In the genomic region with DNA sequence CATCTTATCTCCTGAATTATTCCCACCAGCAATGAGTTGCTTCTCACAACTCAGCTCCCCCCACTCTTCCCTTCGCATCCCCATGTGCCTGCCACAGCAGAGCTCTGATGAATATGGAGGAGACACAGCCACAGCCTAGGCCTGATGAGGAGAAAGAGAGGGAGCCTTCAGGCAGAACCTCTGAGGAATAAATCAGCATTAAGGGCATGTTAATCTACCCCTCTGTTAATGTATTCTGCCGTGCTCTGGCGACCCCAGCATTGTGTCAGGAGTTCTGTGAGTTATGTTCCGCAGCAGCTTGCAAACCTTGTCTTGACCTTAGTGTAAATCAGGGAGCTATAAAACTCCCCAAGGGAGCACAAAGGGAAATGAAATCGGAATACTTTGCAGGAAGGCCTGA, we compare ENCODE assay signal across 12 mouse cellular contexts.
A peak's percentile ranks its signal among the peaks of the same experiment; 100 is the strongest.
DNase-seq lines count a peak whose midpoint lies in the region; ATAC-seq lines count a peak whose summit lies in the region.
"Had no signal": no experiment of that assay in that cellular context is flagged by ENCODE, and none has a peak within 500 bp of the region (broad histone marks: within the 10 kb centered on the region; RNA-seq: fewer than 3 reads in every experiment).

No protein-coding gene starts in this region.

- 0 out of 2 replicates have a peak, but pooled peaks have one; percentile 27 for ATAC-seq in forebrain, embryonic 11.5 days (replicated peaks; ENCODE audit: low FRiP score)
- peak; percentile 55; the same call in 1 of the 2 replicates for ATAC-seq in forebrain, embryonic 15.5 days (replicated peaks)
- ATAC-seq in kidney, embryonic 16.5 days (ENCODE audit: low FRiP score, low TSS enrichment), result peak; percentile 90
- ATAC-seq in midbrain, embryonic 16.5 days, result peak; percentile 86
- no peak for ATAC-seq in heart, embryonic 12.5 days (ENCODE audit: insufficient number of reproducible peaks, low FRiP score)

- H3K4me3 ChIP-seq in forebrain, embryonic 11.5 days (ENCODE audit: low read depth, low read length), result no peak overlapping the region
- H3K4me3 ChIP-seq in forebrain, embryonic 10.5 days, result no peak overlapping the region
- H3K4me3 ChIP-seq in forebrain, embryonic 15.5 days, result no peak overlapping the region
- H3K4me3 ChIP-seq in kidney, embryonic 16.5 days (ENCODE audit: low read length), result no peak overlapping the region
- H3K4me3 ChIP-seq in midbrain, embryonic 16.5 days (ENCODE audit: low read depth, low read length), result no peak overlapping the region
- no peak overlapping the region for H3K4me3 ChIP-seq in heart, embryonic 12.5 days
- H3K4me3 ChIP-seq: embryonic facial prominence, embryonic 10.5 days; heart, embryonic 10.5 days; liver, embryonic 13.5 days had no signal

- no peaks in the 10 kb centered on the region for H3K36me3 ChIP-seq in forebrain, embryonic 11.5 days (ENCODE audit: control insufficient read depth, insufficient read depth, low read length)
- H3K36me3 ChIP-seq in forebrain, embryonic 10.5 days (replicated peaks), result no peaks in the 10 kb centered on the region
- H3K36me3 ChIP-seq in forebrain, embryonic 15.5 days, result no peaks in the 10 kb centered on the region
- H3K36me3 ChIP-seq in kidney, embryonic 16.5 days (ENCODE audit: insufficient read depth, low read length), result no peaks in the 10 kb centered on the region
- H3K36me3 ChIP-seq in midbrain, embryonic 16.5 days (ENCODE audit: control insufficient read depth, insufficient read depth, low read length), result no peaks in the 10 kb centered on the region
- H3K36me3 ChIP-seq in heart, embryonic 12.5 days, result no peaks in the 10 kb centered on the region
- H3K36me3 ChIP-seq: embryonic facial prominence, embryonic 10.5 days; heart, embryonic 10.5 days; liver, embryonic 13.5 days had no signal

- no peak overlapping the region for H3K4me2 ChIP-seq in forebrain, embryonic 11.5 days (ENCODE audit: low read depth, low read length, severe bottlenecking)
- H3K4me2 ChIP-seq in forebrain, embryonic 15.5 days (replicated peaks), result no peak overlapping the region
- H3K4me2 ChIP-seq in kidney, embryonic 16.5 days (replicated peaks; ENCODE audit: low read depth, low read length), result no peak overlapping the region
- H3K4me2 ChIP-seq in midbrain, embryonic 16.5 days (ENCODE audit: low read length), result no peak overlapping the region
- H3K4me2 ChIP-seq in heart, embryonic 12.5 days, result no peak overlapping the region
- H3K4me2 ChIP-seq: liver, embryonic 13.5 days had no signal

- no peak overlapping the region for H3K9ac ChIP-seq in forebrain, embryonic 11.5 days (ENCODE audit: low read length)
- no peak overlapping the region for H3K9ac ChIP-seq in forebrain, embryonic 15.5 days (replicated peaks)
- no peak overlapping the region for H3K9ac ChIP-seq in kidney, embryonic 16.5 days (replicated peaks; ENCODE audit: low read length)
- H3K9ac ChIP-seq in midbrain, embryonic 16.5 days (ENCODE audit: low read depth, low read length), result no peak overlapping the region
- H3K9ac ChIP-seq in heart, embryonic 12.5 days, result no peak overlapping the region
- H3K9ac ChIP-seq: liver, embryonic 13.5 days had no signal

- H3K27ac ChIP-seq in forebrain, embryonic 11.5 days (ENCODE audit: low read depth, low read length), result no peak overlapping the region
- H3K27ac ChIP-seq in forebrain, embryonic 10.5 days, result no peak overlapping the region
- no peak overlapping the region for H3K27ac ChIP-seq in forebrain, embryonic 15.5 days (replicated peaks)
- H3K27ac ChIP-seq in kidney, embryonic 16.5 days (ENCODE audit: low read length), result peak overlapping the region; percentile 12
- H3K27ac ChIP-seq in midbrain, embryonic 16.5 days (ENCODE audit: low read length), result 0 out of 2 replicates have a peak overlapping the region, but pooled peaks have one; percentile 38
- H3K27ac ChIP-seq in heart, embryonic 12.5 days (ENCODE audit: poor library complexity, severe bottlenecking), result no peak overlapping the region
- H3K27ac ChIP-seq: embryonic facial prominence, embryonic 10.5 days; heart, embryonic 10.5 days; liver, embryonic 13.5 days had no signal

- H3K27me3 ChIP-seq in forebrain, embryonic 11.5 days (ENCODE audit: control insufficient read depth, insufficient read depth, low read length), result no peaks in the 10 kb centered on the region
- no peaks in the 10 kb centered on the region for H3K27me3 ChIP-seq in forebrain, embryonic 10.5 days (ENCODE audit: poor library complexity, severe bottlenecking)
- H3K27me3 ChIP-seq in forebrain, embryonic 15.5 days, result no peaks in the 10 kb centered on the region
- no peaks in the 10 kb centered on the region for H3K27me3 ChIP-seq in kidney, embryonic 16.5 days (ENCODE audit: insufficient read depth, low read length)
- H3K27me3 ChIP-seq in midbrain, embryonic 16.5 days (ENCODE audit: control insufficient read depth, insufficient read depth, low read depth, low read length), result no peaks in the 10 kb centered on the region
- no peaks in the 10 kb centered on the region for H3K27me3 ChIP-seq in heart, embryonic 12.5 days (replicated peaks)
- H3K27me3 ChIP-seq: liver, embryonic 13.5 days had no signal

- 71% methylated on average over 5 of the region's 5 CpGs for WGBS in forebrain, embryonic 11.5 days
- 72% methylated on average over 5 of the region's 5 CpGs for WGBS in forebrain, embryonic 10.5 days
- 51% methylated on average over 5 of the region's 5 CpGs for WGBS in forebrain, embryonic 15.5 days
- WGBS in kidney, embryonic 16.5 days, result 12% methylated on average over 5 of the region's 5 CpGs
- WGBS in midbrain, embryonic 16.5 days, result 24% methylated on average over 5 of the region's 5 CpGs
- WGBS in heart, embryonic 12.5 days, result 65% methylated on average over 5 of the region's 5 CpGs

- no peak for DNase-seq in forebrain, embryonic 11.5 days (ENCODE audit: low spot score)
- DNase-seq in forebrain, embryonic 10.5 days (ENCODE audit: extremely low spot score, low spot score), result no peak
- DNase-seq in spleen, adult 12 weeks (ENCODE audit: low spot score), result no peak
- DNase-seq in adrenal gland, adult 8-10 months, result no peak
- DNase-seq: liver, embryonic 13.5 days; spleen, adult 18-20 months had no signal

- H3K9me3 ChIP-seq in forebrain, embryonic 11.5 days (ENCODE audit: control insufficient read depth, low read length), result no peaks in the 10 kb centered on the region
- H3K9me3 ChIP-seq in forebrain, embryonic 10.5 days, result no peaks in the 10 kb centered on the region
- H3K9me3 ChIP-seq in forebrain, embryonic 15.5 days, result no peaks in the 10 kb centered on the region
- H3K9me3 ChIP-seq in kidney, embryonic 16.5 days (ENCODE audit: low read length), result no peaks in the 10 kb centered on the region
- H3K9me3 ChIP-seq in midbrain, embryonic 16.5 days (replicated peaks; ENCODE audit: control insufficient read depth, low read length, poor library complexity, severe bottlenecking), result no peaks in the 10 kb centered on the region
- no peaks in the 10 kb centered on the region for H3K9me3 ChIP-seq in heart, embryonic 12.5 days (replicated peaks)
- H3K9me3 ChIP-seq: heart, embryonic 10.5 days; liver, embryonic 13.5 days had no signal

- no peaks in the 10 kb centered on the region for H3K4me1 ChIP-seq in forebrain, embryonic 11.5 days (replicated peaks; ENCODE audit: control insufficient read depth, insufficient read depth, low read length)
- H3K4me1 ChIP-seq in forebrain, embryonic 10.5 days, result 0 out of 2 replicates have a peak, but pooled peaks cover 2% of the 10 kb centered on the region
- H3K4me1 ChIP-seq in forebrain, embryonic 15.5 days, result no peaks in the 10 kb centered on the region; the same call in 1 of the 2 replicates
- peaks cover 21% of the 10 kb centered on the region for H3K4me1 ChIP-seq in kidney, embryonic 16.5 days (ENCODE audit: insufficient read depth, low read length)
- H3K4me1 ChIP-seq in midbrain, embryonic 16.5 days (ENCODE audit: control insufficient read depth, insufficient read depth, low read length), result peaks cover 5% of the 10 kb centered on the region; the same call in 1 of the 2 replicates
- H3K4me1 ChIP-seq in heart, embryonic 12.5 days (replicated peaks), result peaks cover 3% of the 10 kb centered on the region
- H3K4me1 ChIP-seq: embryonic facial prominence, embryonic 10.5 days; liver, embryonic 13.5 days had no signal

Comparison
In these comparisons a context has a peak if more than half of its experiments do, and no peak if none do; other contexts are left out.
1. H3K27ac ChIP-seq: peak in kidney, embryonic 16.5 days (single experiment) and midbrain, embryonic 16.5 days (single experiment); none in forebrain, embryonic 11.5 days (single experiment), forebrain, embryonic 10.5 days (single experiment), forebrain, embryonic 15.5 days (single experiment) and heart, embryonic 12.5 days (single experiment).